Comparison of ENCODE assay signal across 18 mouse cellular contexts in genomic region chr17:23682092-23682491, GRCm38 (mm10). TPM values are rescaled to one million over a fixed set of nuclear protein-coding genes. Genes with fewer than 3 reads are reported as not detected.
A peak's percentile ranks its signal among the peaks of the same experiment; 100 is the strongest.
DNase-seq lines count a peak whose midpoint lies in the region; ATAC-seq and TF ChIP-seq lines count a peak whose summit lies in the region.
"Had no signal": no experiment of that assay in that cellular context is flagged by ENCODE, and none has a peak within 500 bp of the region (broad histone marks: within the 10 kb centered on the region; RNA-seq: fewer than 3 reads in every experiment).

No protein-coding gene starts in this region.

- no peak overlapping the region for H3K4me2 ChIP-seq in hindbrain, embryonic 16.5 days (ENCODE audit: low read length)
- no peak overlapping the region for H3K4me2 ChIP-seq in intestine, embryonic 15.5 days (replicated peaks)
- peak overlapping the region; percentile 29; the same call in 1 of the 2 replicates for H3K4me2 ChIP-seq in stomach, embryonic 14.5 days (replicated peaks; ENCODE audit: low read depth, low read length)

- TF ChIP-seq CTCF in ES-Bruce4 (IDR thresholded peaks at IDR 0.05; ENCODE audit: low read depth, low read length): no peak

- peaks cover 42% of the 10 kb centered on the region for H3K4me1 ChIP-seq in hindbrain, embryonic 10.5 days (replicated peaks)
- peaks cover 10% of the 10 kb centered on the region for H3K4me1 ChIP-seq in hindbrain, embryonic 16.5 days (ENCODE audit: control insufficient read depth, insufficient read depth, low read depth, low read length)
- peaks cover 12% of the 10 kb centered on the region for H3K4me1 ChIP-seq in ES-Bruce4 (ENCODE audit: control insufficient read depth, insufficient read depth, low read length)
- H3K4me1 ChIP-seq in intestine, embryonic 15.5 days (replicated peaks): peaks cover 28% of the 10 kb centered on the region
- H3K4me1 ChIP-seq in stomach, embryonic 14.5 days (ENCODE audit: control insufficient read depth, insufficient read depth, low read length): peaks cover 10% of the 10 kb centered on the region

- peaks cover 78% of the 10 kb centered on the region for H3K27me3 ChIP-seq in hindbrain, embryonic 10.5 days (ENCODE audit: insufficient read depth, poor library complexity, severe bottlenecking)
- H3K27me3 ChIP-seq in hindbrain, embryonic 16.5 days (replicated peaks; ENCODE audit: control insufficient read depth, insufficient read depth, low read length): peaks cover 52% of the 10 kb centered on the region
- H3K27me3 ChIP-seq in ES-Bruce4 (ENCODE audit: control insufficient read depth, insufficient read depth, low read length, poor library complexity, severe bottlenecking): no peaks in the 10 kb centered on the region
- H3K27me3 ChIP-seq in intestine, embryonic 15.5 days (replicated peaks): peaks cover 38% of the 10 kb centered on the region
- peaks cover 22% of the 10 kb centered on the region for H3K27me3 ChIP-seq in stomach, embryonic 14.5 days (ENCODE audit: control insufficient read depth, insufficient read depth, low read length)

- no peak for TF ChIP-seq EP300 in ES-Bruce4 (IDR thresholded peaks at IDR 0.05; ENCODE audit: insufficient read depth, low read depth, low read length)

- H3K9ac ChIP-seq in hindbrain, embryonic 16.5 days (ENCODE audit: low read depth, low read length): no peak overlapping the region
- no peak overlapping the region for H3K9ac ChIP-seq in ES-Bruce4 (ENCODE audit: low read depth, poor library complexity, severe bottlenecking)
- no peak overlapping the region for H3K9ac ChIP-seq in intestine, embryonic 15.5 days
- no peak overlapping the region for H3K9ac ChIP-seq in stomach, embryonic 14.5 days (replicated peaks; ENCODE audit: low read depth, low read length)
- H3K9ac ChIP-seq: lung, embryonic 15.5 days had no signal

- H3K27ac ChIP-seq in hindbrain, embryonic 10.5 days: no peak overlapping the region
- H3K27ac ChIP-seq in hindbrain, embryonic 16.5 days (ENCODE audit: low read depth, low read length): no peak overlapping the region
- H3K27ac ChIP-seq in ES-Bruce4 (ENCODE audit: insufficient read depth, low read length): peak overlapping the region; percentile 51; the same call in 1 of the 2 replicates
- H3K27ac ChIP-seq in intestine, embryonic 15.5 days: peak overlapping the region; percentile 2; the same call in 1 of the 2 replicates
- peak overlapping the region; percentile 15; the same call in 1 of the 2 replicates for H3K27ac ChIP-seq in stomach, embryonic 14.5 days (ENCODE audit: low read length)
- H3K27ac ChIP-seq: heart, embryonic 10.5 days had no signal

- WGBS in hindbrain, embryonic 10.5 days: 68% methylated on average over 4 of the region's 4 CpGs
- 60% methylated on average over 4 of the region's 4 CpGs for WGBS in hindbrain, embryonic 16.5 days
- WGBS in intestine, embryonic 15.5 days: 37% methylated on average over 4 of the region's 4 CpGs
- WGBS in stomach, embryonic 14.5 days: 39% methylated on average over 4 of the region's 4 CpGs

- peak overlapping the region; percentile 39; the same call in 1 of the 2 replicates for H3K4me3 ChIP-seq in hindbrain, embryonic 10.5 days
- H3K4me3 ChIP-seq in hindbrain, embryonic 16.5 days (ENCODE audit: low read length): no peak overlapping the region
- no peak overlapping the region for H3K4me3 ChIP-seq in ES-Bruce4 (ENCODE audit: low read depth, low read length)
- H3K4me3 ChIP-seq in intestine, embryonic 15.5 days (replicated peaks): no peak overlapping the region
- H3K4me3 ChIP-seq in stomach, embryonic 14.5 days (ENCODE audit: low read depth, low read length): no peak overlapping the region
- H3K4me3 ChIP-seq: lung, embryonic 15.5 days had no signal

- no peak for ATAC-seq in hindbrain, embryonic 16.5 days
- ATAC-seq in intestine, embryonic 15.5 days: peak; percentile 26; the same call in 1 of the 2 replicates
- ATAC-seq in stomach, embryonic 14.5 days (ENCODE audit: insufficient number of reproducible peaks, insufficient read depth, low FRiP score, low read depth): no peak
- ATAC-seq: forebrain, embryonic 16.5 days; midbrain, embryonic 16.5 days had no signal

- TF ChIP-seq POLR2A in ES-Bruce4 (IDR thresholded peaks at IDR 0.05; ENCODE audit: insufficient read depth, low read length): no peak

- no peaks in the 10 kb centered on the region for H3K9me3 ChIP-seq in hindbrain, embryonic 10.5 days
- no peaks in the 10 kb centered on the region for H3K9me3 ChIP-seq in hindbrain, embryonic 16.5 days (ENCODE audit: control insufficient read depth, low read length)
- H3K9me3 ChIP-seq in ES-Bruce4 (replicated peaks; ENCODE audit: control insufficient read depth, insufficient read depth, low read length, poor library complexity, severe bottlenecking): no peaks in the 10 kb centered on the region
- no peaks in the 10 kb centered on the region for H3K9me3 ChIP-seq in intestine, embryonic 15.5 days
- H3K9me3 ChIP-seq in stomach, embryonic 14.5 days (ENCODE audit: control insufficient read depth, low read depth, low read length): no peaks in the 10 kb centered on the region
- H3K9me3 ChIP-seq: G1E; heart, embryonic 10.5 days; lung, embryonic 15.5 days had no signal

- no peak for DNase-seq in hindbrain, embryonic 10.5 days (ENCODE audit: low spot score)
- DNase-seq in thymus, postnatal 4 days: no peak
- DNase-seq in urinary bladder, adult 2 months (ENCODE audit: low spot score): no peak
- DNase-seq: adrenal gland, postnatal 14 days; cerebellum, adult 2 months; layer of hippocampus, adult 9-11 months; right cerebral cortex, postnatal 25 days; thymus, adult 2 months had no signal

- no peaks in the 10 kb centered on the region for H3K36me3 ChIP-seq in hindbrain, embryonic 10.5 days
- H3K36me3 ChIP-seq in hindbrain, embryonic 16.5 days (ENCODE audit: control insufficient read depth, insufficient read depth, low read length): no peaks in the 10 kb centered on the region
- 0 out of 2 replicates have a peak, but pooled peaks cover 6% of the 10 kb centered on the region for H3K36me3 ChIP-seq in ES-Bruce4 (ENCODE audit: control insufficient read depth, insufficient read depth, low read length, poor library complexity, severe bottlenecking)
- H3K36me3 ChIP-seq in intestine, embryonic 15.5 days: no peaks in the 10 kb centered on the region
- H3K36me3 ChIP-seq in stomach, embryonic 14.5 days (ENCODE audit: control insufficient read depth, insufficient read depth, low read length): no peaks in the 10 kb centered on the region; the same call in 1 of the 2 replicates
- H3K36me3 ChIP-seq: G1E; heart, embryonic 10.5 days; lung, embryonic 15.5 days had no signal

RNA-seq across cellular contexts. Expression of gene Cldn9, which starts 1.7 kb away (rescaled TPM):
- polyA plus RNA-seq in hindbrain, embryonic 10.5 days (2016; fragmentation: Nextera tagmentation; extraction: Ambion mirVana): 6.3 and 13.1 TPM in 2 replicates
- 1.6 and 2.0 TPM in 2 replicates for polyA plus RNA-seq in hindbrain, embryonic 16.5 days (2015; fragmentation: Nextera tagmentation; extraction: Ambion mirVana)
- 1.7 and 2.9 TPM in 2 replicates for polyA plus RNA-seq in ES-Bruce4 (2011; ENCODE audit: insufficient read depth, insufficient read length, low read depth, missing spikeins)
- polyA plus RNA-seq in intestine, embryonic 15.5 days (2015; fragmentation: Nextera tagmentation; extraction: Ambion mirVana): 1.3 and 2.0 TPM in 2 replicates
- polyA plus RNA-seq in stomach, embryonic 14.5 days (2014; fragmentation: Nextera tagmentation; extraction: Ambion mirVana): 2.9 and 3.0 TPM in 2 replicates
- polyA plus RNA-seq in urinary bladder, adult 2 months (2012; rRNA removed): not detected in 2 replicates
- polyA plus RNA-seq: G1E; liver, adult 2 months had no signal

RNA-seq across cellular contexts. Expression of gene Cldn6, which starts 3.0 kb away (rescaled TPM):
- 20.8 and 54.2 TPM in 2 replicates for polyA plus RNA-seq in hindbrain, embryonic 10.5 days (2016; fragmentation: Nextera tagmentation; extraction: Ambion mirVana)
- polyA plus RNA-seq in hindbrain, embryonic 16.5 days (2015; fragmentation: Nextera tagmentation; extraction: Ambion mirVana): 0.34 and 0.54 TPM in 2 replicates
- polyA plus RNA-seq in ES-Bruce4 (2011; ENCODE audit: insufficient read depth, insufficient read length, low read depth, missing spikeins): 300 and 333 TPM in 2 replicates
- 42.8 and 46.2 TPM in 2 replicates for polyA plus RNA-seq in intestine, embryonic 15.5 days (2015; fragmentation: Nextera tagmentation; extraction: Ambion mirVana)
- polyA plus RNA-seq in stomach, embryonic 14.5 days (2014; fragmentation: Nextera tagmentation; extraction: Ambion mirVana): 149 and 158 TPM in 2 replicates
- 0.04 TPM in 1 of 2 replicates, not detected in the other for polyA plus RNA-seq in urinary bladder, adult 2 months (2012; rRNA removed)
- polyA plus RNA-seq: G1E had no signal

RNA-seq across cellular contexts. Expression of gene Tnfrsf12a, which starts 4.8 kb away (rescaled TPM):
- polyA plus RNA-seq in hindbrain, embryonic 10.5 days (2016; fragmentation: Nextera tagmentation; extraction: Ambion mirVana): 2.7 and 7.1 TPM in 2 replicates
- polyA plus RNA-seq in hindbrain, embryonic 16.5 days (2015; fragmentation: Nextera tagmentation; extraction: Ambion mirVana): 5.8 and 6.1 TPM in 2 replicates
- polyA plus RNA-seq in ES-Bruce4 (2011; ENCODE audit: insufficient read depth, insufficient read length, low read depth, missing spikeins): 51.7 and 61.7 TPM in 2 replicates
- 24.2 and 24.8 TPM in 2 replicates for polyA plus RNA-seq in intestine, embryonic 15.5 days (2015; fragmentation: Nextera tagmentation; extraction: Ambion mirVana)
- polyA plus RNA-seq in stomach, embryonic 14.5 days (2014; fragmentation: Nextera tagmentation; extraction: Ambion mirVana): 18.0 and 20.7 TPM in 2 replicates
- polyA plus RNA-seq in urinary bladder, adult 2 months (2012; rRNA removed): 17.4 and 26.7 TPM in 2 replicates

RNA-seq across cellular contexts. Expression of gene Thoc6, which starts 8.4 kb away (rescaled TPM):
- polyA plus RNA-seq in hindbrain, embryonic 10.5 days (2016; fragmentation: Nextera tagmentation; extraction: Ambion mirVana): 72.7 and 80.2 TPM in 2 replicates
- polyA plus RNA-seq in hindbrain, embryonic 16.5 days (2015; fragmentation: Nextera tagmentation; extraction: Ambion mirVana): 41.3 and 42.1 TPM in 2 replicates
- 57.3 and 63.1 TPM in 2 replicates for polyA plus RNA-seq in ES-Bruce4 (2011; ENCODE audit: insufficient read depth, insufficient read length, low read depth, missing spikeins)
- 43.0 and 43.2 TPM in 2 replicates for polyA plus RNA-seq in intestine, embryonic 15.5 days (2015; fragmentation: Nextera tagmentation; extraction: Ambion mirVana)
- 36.5 and 40.0 TPM in 2 replicates for polyA plus RNA-seq in stomach, embryonic 14.5 days (2014; fragmentation: Nextera tagmentation; extraction: Ambion mirVana)
- 13.2 and 16.9 TPM in 2 replicates for polyA plus RNA-seq in urinary bladder, adult 2 months (2012; rRNA removed)

RNA-seq across cellular contexts. Expression of gene Hcfc1r1, which starts 8.7 kb away (rescaled TPM):
- polyA plus RNA-seq in hindbrain, embryonic 10.5 days (2016; fragmentation: Nextera tagmentation; extraction: Ambion mirVana): 34.0 and 45.4 TPM in 2 replicates
- polyA plus RNA-seq in hindbrain, embryonic 16.5 days (2015; fragmentation: Nextera tagmentation; extraction: Ambion mirVana): 150 and 153 TPM in 2 replicates
- polyA plus RNA-seq in ES-Bruce4 (2011; ENCODE audit: insufficient read depth, insufficient read length, low read depth, missing spikeins): 145 and 149 TPM in 2 replicates
- polyA plus RNA-seq in intestine, embryonic 15.5 days (2015; fragmentation: Nextera tagmentation; extraction: Ambion mirVana): 68.9 and 69.9 TPM in 2 replicates
- polyA plus RNA-seq in stomach, embryonic 14.5 days (2014; fragmentation: Nextera tagmentation; extraction: Ambion mirVana): 110 TPM in 2 replicates
- 136 and 183 TPM in 2 replicates for polyA plus RNA-seq in urinary bladder, adult 2 months (2012; rRNA removed)

Comparison
In these comparisons a context has a peak if more than half of its experiments do, and no peak if none do; other contexts are left out.
1. RNA of gene Cldn6, which starts 3.0 kb away (polyA plus RNA-seq): 300 to 333 TPM in ES-Bruce4, 149 to 158 TPM in stomach, embryonic 14.5 days, 42.8 to 46.2 TPM in intestine, embryonic 15.5 days and 20.8 to 54.2 TPM in hindbrain, embryonic 10.5 days; 0.34 to 0.54 TPM in hindbrain, embryonic 16.5 days and 0.04 TPM in urinary bladder, adult 2 months; every median in the first group is over 10 times any median in the second.
2. H3K27ac ChIP-seq: peak in ES-Bruce4 (single experiment), intestine, embryonic 15.5 days (single experiment) and stomach, embryonic 14.5 days (single experiment); none in hindbrain, embryonic 10.5 days (single experiment) and hindbrain, embryonic 16.5 days (single experiment).